Comparison of ENCODE assay signal across 8 mouse cellular contexts in the genomic region with DNA sequence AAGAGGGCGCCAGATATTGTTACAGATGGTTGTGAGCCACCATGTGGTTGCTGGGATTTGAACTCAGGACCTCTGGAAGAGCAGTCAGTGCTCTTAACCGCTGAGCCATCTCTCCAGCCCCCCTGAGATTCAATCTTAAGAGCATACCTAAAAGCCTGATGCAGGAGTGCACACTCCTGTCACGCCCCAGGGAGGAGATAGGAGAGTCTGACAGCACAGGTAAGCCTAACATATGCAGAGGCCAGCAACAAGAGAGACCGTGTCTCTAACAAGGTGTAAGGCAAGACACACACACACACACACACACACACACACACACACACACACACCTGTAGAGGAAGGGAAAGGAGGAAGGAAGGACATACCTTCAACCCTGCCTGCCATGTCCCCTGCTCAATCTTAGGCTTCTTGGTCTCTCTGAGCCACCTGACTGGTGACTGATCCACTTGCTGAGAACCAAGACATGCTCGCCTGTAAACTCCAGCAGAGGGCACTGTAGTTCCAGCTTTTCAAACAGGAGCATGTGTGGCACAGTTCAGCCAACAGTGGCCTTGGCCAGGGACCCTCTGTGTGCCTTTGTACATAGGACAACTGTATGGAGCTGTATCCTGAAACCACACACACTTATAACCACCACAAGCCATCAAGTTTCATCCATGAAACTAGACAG. TPM values are rescaled to one million over a fixed set of nuclear protein-coding genes. Genes with fewer than 3 reads are reported as not detected.
DNase-seq lines count a peak whose midpoint lies in the region; ATAC-seq lines count a peak whose summit lies in the region.

No protein-coding gene starts in this region.

- no peak overlapping the region for H3K9ac ChIP-seq in limb, embryonic 13.5 days
- H3K9ac ChIP-seq in midbrain, embryonic 16.5 days (ENCODE audit: low read depth, low read length): no peak overlapping the region
- no peak overlapping the region for H3K9ac ChIP-seq in stomach, embryonic 14.5 days (replicated peaks; ENCODE audit: low read depth, low read length)

- ATAC-seq in granulocyte monocyte progenitor cell, adult 5-6 weeks (replicated peaks; ENCODE audit: poor library complexity, severe bottlenecking): peak; percentile 93
- peak; percentile 59 for ATAC-seq in limb, embryonic 13.5 days (ENCODE audit: low FRiP score, low read depth)
- peak; percentile 77 for ATAC-seq in midbrain, embryonic 16.5 days
- peak; percentile 88 for ATAC-seq in stomach, embryonic 14.5 days (ENCODE audit: insufficient number of reproducible peaks, insufficient read depth, low FRiP score, low read depth)

- H3K27ac ChIP-seq in limb, embryonic 13.5 days: no peak overlapping the region
- no peak overlapping the region for H3K27ac ChIP-seq in midbrain, embryonic 16.5 days (ENCODE audit: low read length)
- no peak overlapping the region for H3K27ac ChIP-seq in stomach, embryonic 14.5 days (ENCODE audit: low read length)

- DNase-seq in 416B (ENCODE audit: low read depth): peak; percentile 91
- peak; percentile 62 for DNase-seq in adrenal gland, adult 2 months
- peak; percentile 78 for DNase-seq in embryo, embryonic 11.5 days (ENCODE audit: low read depth, low spot score)
- peak; percentile 90 for DNase-seq in kidney, adult 9 months

- no peak overlapping the region for H3K4me2 ChIP-seq in limb, embryonic 13.5 days (replicated peaks)
- no peak overlapping the region for H3K4me2 ChIP-seq in midbrain, embryonic 16.5 days (ENCODE audit: low read length)
- H3K4me2 ChIP-seq in stomach, embryonic 14.5 days (replicated peaks; ENCODE audit: low read depth, low read length): no peak overlapping the region

- no peaks in the 10 kb centered on the region for H3K9me3 ChIP-seq in limb, embryonic 13.5 days
- no peaks in the 10 kb centered on the region for H3K9me3 ChIP-seq in midbrain, embryonic 16.5 days (replicated peaks; ENCODE audit: control insufficient read depth, low read length, poor library complexity, severe bottlenecking)
- H3K9me3 ChIP-seq in stomach, embryonic 14.5 days (ENCODE audit: control insufficient read depth, low read depth, low read length): no peaks in the 10 kb centered on the region

- no peaks in the 10 kb centered on the region for H3K27me3 ChIP-seq in limb, embryonic 13.5 days
- H3K27me3 ChIP-seq in midbrain, embryonic 16.5 days (ENCODE audit: control insufficient read depth, insufficient read depth, low read depth, low read length): no peaks in the 10 kb centered on the region
- H3K27me3 ChIP-seq in stomach, embryonic 14.5 days (ENCODE audit: control insufficient read depth, insufficient read depth, low read length): no peaks in the 10 kb centered on the region

- WGBS in limb, embryonic 13.5 days: 34% methylated on average over 5 of the region's 5 CpGs
- WGBS in midbrain, embryonic 16.5 days: 39% methylated on average over 5 of the region's 5 CpGs
- 44% methylated on average over 5 of the region's 5 CpGs for WGBS in stomach, embryonic 14.5 days

- H3K36me3 ChIP-seq in limb, embryonic 13.5 days: no peaks in the 10 kb centered on the region
- no peaks in the 10 kb centered on the region for H3K36me3 ChIP-seq in midbrain, embryonic 16.5 days (ENCODE audit: control insufficient read depth, insufficient read depth, low read length)
- H3K36me3 ChIP-seq in stomach, embryonic 14.5 days (ENCODE audit: control insufficient read depth, insufficient read depth, low read length): no peaks in the 10 kb centered on the region

- no peak overlapping the region for H3K4me3 ChIP-seq in limb, embryonic 13.5 days
- H3K4me3 ChIP-seq in midbrain, embryonic 16.5 days (ENCODE audit: low read depth, low read length): no peak overlapping the region
- H3K4me3 ChIP-seq in stomach, embryonic 14.5 days (ENCODE audit: low read depth, low read length): no peak overlapping the region

- H3K4me1 ChIP-seq in limb, embryonic 13.5 days: no peaks in the 10 kb centered on the region
- H3K4me1 ChIP-seq in midbrain, embryonic 16.5 days (ENCODE audit: control insufficient read depth, insufficient read depth, low read length): no peaks in the 10 kb centered on the region
- no peaks in the 10 kb centered on the region for H3K4me1 ChIP-seq in stomach, embryonic 14.5 days (ENCODE audit: control insufficient read depth, insufficient read depth, low read length)

RNA-seq across cellular contexts. Expression of a gene that starts 9.1 kb away (rescaled TPM):
- under 1 TPM; 0.58 to 0.59 TPM for total RNA-seq in adrenal gland, adult 2 months (2021)
- polyA plus RNA-seq in adrenal gland, adult 2 months (2012; rRNA removed): 0.22 TPM in 1 of 2 replicates, not detected in the other
- total RNA-seq in granulocyte monocyte progenitor cell, adult 5-6 weeks (2014; fragmentation: Nextera tagmentation): not detected in 2 replicates
- total RNA-seq in granulocyte monocyte progenitor cell, adult 5-6 weeks (2017): not detected in 2 replicates
- not detected in 2 replicates for polyA plus RNA-seq in limb, embryonic 13.5 days (2015; fragmentation: Nextera tagmentation; extraction: Ambion mirVana)
- not detected in 2 replicates for polyA plus RNA-seq in midbrain, embryonic 16.5 days (2015; fragmentation: Nextera tagmentation; extraction: Ambion mirVana)
- polyA plus RNA-seq in stomach, embryonic 14.5 days (2014; fragmentation: Nextera tagmentation; extraction: Ambion mirVana): not detected in 2 replicates

RNA-seq across cellular contexts. Expression of a gene that starts 9.2 kb away (rescaled TPM):
- total RNA-seq in adrenal gland, adult 2 months (2021): 10 to 100 TPM; 42.2 to 66.4 TPM
- polyA plus RNA-seq in adrenal gland, adult 2 months (2012; rRNA removed): 3.9 and 5.8 TPM in 2 replicates
- 53.4 and 57.0 TPM in 2 replicates for total RNA-seq in granulocyte monocyte progenitor cell, adult 5-6 weeks (2014; fragmentation: Nextera tagmentation)
- total RNA-seq in granulocyte monocyte progenitor cell, adult 5-6 weeks (2017): 57.3 and 70.4 TPM in 2 replicates
- polyA plus RNA-seq in limb, embryonic 13.5 days (2015; fragmentation: Nextera tagmentation; extraction: Ambion mirVana): 57.7 and 62.1 TPM in 2 replicates
- 65.3 and 73.1 TPM in 2 replicates for polyA plus RNA-seq in midbrain, embryonic 16.5 days (2015; fragmentation: Nextera tagmentation; extraction: Ambion mirVana)
- 60.0 and 61.2 TPM in 2 replicates for polyA plus RNA-seq in stomach, embryonic 14.5 days (2014; fragmentation: Nextera tagmentation; extraction: Ambion mirVana)

RNA-seq across cellular contexts. Expression of a gene that starts 29.9 kb away (rescaled TPM):
- 10 to 100 TPM; 35.5 to 67.1 TPM for total RNA-seq in adrenal gland, adult 2 months (2021)
- 44.6 and 49.2 TPM in 2 replicates for polyA plus RNA-seq in adrenal gland, adult 2 months (2012; rRNA removed)
- 1.8 and 3.1 TPM in 2 replicates for total RNA-seq in granulocyte monocyte progenitor cell, adult 5-6 weeks (2014; fragmentation: Nextera tagmentation)
- total RNA-seq in granulocyte monocyte progenitor cell, adult 5-6 weeks (2017): 2.1 and 2.9 TPM in 2 replicates
- polyA plus RNA-seq in limb, embryonic 13.5 days (2015; fragmentation: Nextera tagmentation; extraction: Ambion mirVana): 16.9 and 17.1 TPM in 2 replicates
- 9.9 and 10.2 TPM in 2 replicates for polyA plus RNA-seq in midbrain, embryonic 16.5 days (2015; fragmentation: Nextera tagmentation; extraction: Ambion mirVana)
- 21.9 and 23.0 TPM in 2 replicates for polyA plus RNA-seq in stomach, embryonic 14.5 days (2014; fragmentation: Nextera tagmentation; extraction: Ambion mirVana)

RNA-seq across cellular contexts. Expression of a gene that starts 45.9 kb away (rescaled TPM):
- 10 to 100 TPM; 70.7 to 99.0 TPM for total RNA-seq in adrenal gland, adult 2 months (2021)
- 44.6 and 49.5 TPM in 2 replicates for polyA plus RNA-seq in adrenal gland, adult 2 months (2012; rRNA removed)
- total RNA-seq in granulocyte monocyte progenitor cell, adult 5-6 weeks (2014; fragmentation: Nextera tagmentation): 67.5 and 74.5 TPM in 2 replicates
- total RNA-seq in granulocyte monocyte progenitor cell, adult 5-6 weeks (2017): 58.9 and 61.0 TPM in 2 replicates
- polyA plus RNA-seq in limb, embryonic 13.5 days (2015; fragmentation: Nextera tagmentation; extraction: Ambion mirVana): 139 and 147 TPM in 2 replicates
- 106 and 113 TPM in 2 replicates for polyA plus RNA-seq in midbrain, embryonic 16.5 days (2015; fragmentation: Nextera tagmentation; extraction: Ambion mirVana)
- 90.6 and 92.2 TPM in 2 replicates for polyA plus RNA-seq in stomach, embryonic 14.5 days (2014; fragmentation: Nextera tagmentation; extraction: Ambion mirVana)

RNA-seq across cellular contexts. Expression of a gene that starts 50.7 kb away (rescaled TPM):
- total RNA-seq in adrenal gland, adult 2 months (2021): 10 to 100 TPM; 12.8 to 17.7 TPM
- 25.9 and 31.1 TPM in 2 replicates for polyA plus RNA-seq in adrenal gland, adult 2 months (2012; rRNA removed)
- not detected in 2 replicates for total RNA-seq in granulocyte monocyte progenitor cell, adult 5-6 weeks (2014; fragmentation: Nextera tagmentation)
- not detected in 2 replicates for total RNA-seq in granulocyte monocyte progenitor cell, adult 5-6 weeks (2017)
- polyA plus RNA-seq in limb, embryonic 13.5 days (2015; fragmentation: Nextera tagmentation; extraction: Ambion mirVana): 43.7 and 48.2 TPM in 2 replicates
- polyA plus RNA-seq in midbrain, embryonic 16.5 days (2015; fragmentation: Nextera tagmentation; extraction: Ambion mirVana): 198 and 205 TPM in 2 replicates
- 34.4 TPM in 2 replicates for polyA plus RNA-seq in stomach, embryonic 14.5 days (2014; fragmentation: Nextera tagmentation; extraction: Ambion mirVana)
